Mouse (Mus musculus): ENCODE measurements around the gene Defb21.

Defb21 gene

GRCm38 (mm10) chr2:152607746-152608145 lies 35.2 kb downstream of the Defb21 start:
- DNase-seq: no peak

- no peak for DNase-seq
Observed at GRCm38 (mm10) chr2:152608719-152609118, 36.2 kb downstream of the Defb21 start.

- DNase-seq: no peak
Observed at GRCm38 (mm10) chr2:152612193-152612592, 39.6 kb downstream of the Defb21 start.

- peak; percentile 43 for DNase-seq
Observed at GRCm38 (mm10) chr2:152615563-152615962, 43.0 kb downstream of the Defb21 start.

- no peak for DNase-seq
Observed at GRCm38 (mm10) chr2:152616470-152616869, 43.9 kb downstream of the Defb21 start.

- DNase-seq: no peak
Observed at GRCm38 (mm10) chr2:152617374-152617773, 44.8 kb downstream of the Defb21 start.

- DNase-seq: no peak
Observed at GRCm38 (mm10) chr2:152620367-152621134, 48.0 kb downstream of the Defb21 start.

GRCm38 (mm10) chr2:152622151-152622550 lies 49.6 kb downstream of the Defb21 start:
- no peak for DNase-seq

- DNase-seq: no peak
Observed at GRCm38 (mm10) chr2:152622953-152623352, 50.4 kb downstream of the Defb21 start, which contains the start of gene Defb25. TSS of gene Defb25 (minus strand) at chr2:152623053.
